Mouse (Mus musculus): ENCODE results near the gene Sbk1.

DNA sequence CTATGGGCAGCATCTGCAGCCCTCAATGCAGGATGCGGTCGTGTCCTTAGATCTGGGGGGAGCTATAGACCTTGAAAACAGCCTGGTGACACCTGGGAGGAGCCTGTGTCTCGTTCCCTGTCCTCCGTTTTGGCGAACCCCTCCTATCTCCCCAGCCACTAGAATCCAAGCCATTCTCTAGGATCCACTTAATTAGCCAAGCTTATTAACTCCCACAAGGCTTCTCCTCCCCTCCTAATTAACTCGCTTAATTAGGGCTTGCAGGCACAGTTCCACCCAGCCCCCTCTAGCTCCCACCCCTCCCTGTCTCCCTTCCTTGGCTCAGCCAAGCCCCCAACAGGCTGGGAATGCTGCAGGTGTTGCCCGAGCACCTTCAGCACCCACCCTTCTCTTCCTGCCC is 8.5 kb upstream of the Sbk1 start:
- no peak for TF ChIP-seq CTCF (IDR thresholded peaks at IDR 0.05; ENCODE audit: low read depth, low read length)
- TF ChIP-seq POLR2A (IDR thresholded peaks at IDR 0.05; ENCODE audit: insufficient read depth, low read length) = no peak

Data from ES-Bruce4 (cell line).